Mouse (Mus musculus) lung, embryonic 15.5 days (tissue): ENCODE data around the gene Cma1. TPM values are rescaled to one million over a fixed set of nuclear protein-coding genes. Genes with fewer than 3 reads are reported as not detected.

Source experiments
- ATAC-seq: fragments of 200-750 bp; cut with Nextera tagmentation; 2 replicates; pipeline ENCODE4 v1.8.0; 2017; ENCODE audit warnings: moderate number of reproducible peaks, borderline replicate concordance; ENCODE audit not compliant: low FRiP score, low TSS enrichment; ENCODE audit errors: extremely low read depth
- H3K27ac ChIP-seq: fragments of 300-500 bp; sonication (generic); 2 replicates; pipeline ENCODE4 v1.5.1; 2015; ENCODE audit warnings: moderate library complexity, mild to moderate bottlenecking, inconsistent platforms
- H3K27me3 ChIP-seq: fragments of 300-500 bp; sonication (generic); 2 replicates; pipeline ENCODE4 v1.6.1; 2015; ENCODE audit warnings: inconsistent platforms
- H3K36me3 ChIP-seq: fragments of 300-500 bp; sonication (generic); 2 replicates; pipeline ENCODE4 v1.6.1; 2015; ENCODE audit warnings: inconsistent platforms
- H3K4me1 ChIP-seq: fragments of 300-500 bp; sonication (generic); 2 replicates; pipeline ENCODE4 v1.6.1; 2015; ENCODE audit warnings: inconsistent platforms
- H3K4me2 ChIP-seq: fragments of 300-500 bp; sonication (generic); 2 replicates; pipeline ENCODE4 v1.6.1; 2015; ENCODE audit warnings: inconsistent platforms, mild to moderate bottlenecking, moderate library complexity
- H3K4me3 ChIP-seq: fragments of 300-500 bp; sonication (generic); 2 replicates; pipeline ENCODE4 v1.5.1; 2015; ENCODE audit warnings: mild to moderate bottlenecking, inconsistent platforms
- H3K9ac ChIP-seq: fragments of 300-500 bp; sonication (generic); 2 replicates; pipeline ENCODE4 v1.6.1; 2015; ENCODE audit warnings: inconsistent platforms
- H3K9me3 ChIP-seq: fragments of 300-500 bp; sonication (generic); 2 replicates; pipeline ENCODE4 v1.6.1; 2016; ENCODE audit warnings: inconsistent platforms
- WGBS: fragments of 180-500 bp; shearing (Covaris S2); methylation state at CpG from one replicate; pipeline ENCODE4 v1.1.7; 2015; 5-methylcytosine and 5-hydroxymethylcytosine counted together
- polyA plus RNA-seq: library from polyadenylated mRNA; unstranded; fragments of >200 nt; fragmentation: Nextera tagmentation; extraction: Ambion mirVana; gene quantifications from 2 replicates; pipeline ENCODE4 v1.2.1, GENCODE M21; 2015

Gene Cma1
- polyA plus RNA-seq, 1 experiment from 2014 or later: 5.9 TPM

DNA sequence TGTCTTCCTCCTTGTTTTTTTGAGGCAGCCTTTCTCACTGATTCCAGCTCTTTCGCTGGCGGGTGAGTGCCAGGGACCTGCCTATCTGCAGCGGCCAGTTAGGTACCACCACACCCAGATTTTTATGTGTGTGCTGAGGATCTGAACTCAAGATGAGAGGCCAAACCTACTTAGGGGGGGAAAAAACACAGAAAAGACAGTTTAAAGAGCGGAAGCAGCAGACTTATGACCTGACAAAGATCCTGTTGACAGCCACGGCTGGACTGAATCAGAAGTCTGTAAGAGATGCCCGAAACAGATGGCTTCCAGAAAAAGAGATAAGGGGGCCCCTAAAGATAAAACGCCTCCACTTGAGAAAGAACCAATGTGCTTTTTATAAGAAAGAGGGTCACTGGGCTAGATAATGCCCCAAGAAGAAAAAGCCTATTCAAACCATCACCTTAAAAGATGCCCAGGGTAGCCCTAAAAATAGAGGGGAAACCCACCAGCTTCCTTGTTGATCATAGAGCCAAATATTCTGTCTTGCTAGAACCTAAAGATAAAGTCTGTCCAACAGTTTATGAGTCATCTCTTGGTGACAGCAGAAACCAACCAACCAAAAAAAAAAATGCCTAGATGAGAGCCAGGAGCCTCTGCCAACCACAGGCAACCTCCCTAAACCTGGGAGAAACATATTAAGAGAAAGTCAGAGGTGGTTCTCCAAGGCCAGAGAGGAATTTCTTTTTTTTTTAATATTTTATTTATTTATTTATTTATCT is 21.8 kb downstream of the Cma1 start:
- 27% methylated on average over 7 of the region's 7 CpGs for WGBS
- H3K4me2 ChIP-seq: no peak overlapping the region
- H3K4me3 ChIP-seq: no peak overlapping the region
- ATAC-seq: no peak
- H3K36me3 ChIP-seq: no peaks in the 10 kb centered on the region
- H3K27me3 ChIP-seq: no peaks in the 10 kb centered on the region
- no peak overlapping the region for H3K27ac ChIP-seq
- peaks cover 14% of the 10 kb centered on the region for H3K4me1 ChIP-seq
- H3K9me3 ChIP-seq: no peaks in the 10 kb centered on the region
- H3K9ac ChIP-seq: no peak overlapping the region

DNA sequence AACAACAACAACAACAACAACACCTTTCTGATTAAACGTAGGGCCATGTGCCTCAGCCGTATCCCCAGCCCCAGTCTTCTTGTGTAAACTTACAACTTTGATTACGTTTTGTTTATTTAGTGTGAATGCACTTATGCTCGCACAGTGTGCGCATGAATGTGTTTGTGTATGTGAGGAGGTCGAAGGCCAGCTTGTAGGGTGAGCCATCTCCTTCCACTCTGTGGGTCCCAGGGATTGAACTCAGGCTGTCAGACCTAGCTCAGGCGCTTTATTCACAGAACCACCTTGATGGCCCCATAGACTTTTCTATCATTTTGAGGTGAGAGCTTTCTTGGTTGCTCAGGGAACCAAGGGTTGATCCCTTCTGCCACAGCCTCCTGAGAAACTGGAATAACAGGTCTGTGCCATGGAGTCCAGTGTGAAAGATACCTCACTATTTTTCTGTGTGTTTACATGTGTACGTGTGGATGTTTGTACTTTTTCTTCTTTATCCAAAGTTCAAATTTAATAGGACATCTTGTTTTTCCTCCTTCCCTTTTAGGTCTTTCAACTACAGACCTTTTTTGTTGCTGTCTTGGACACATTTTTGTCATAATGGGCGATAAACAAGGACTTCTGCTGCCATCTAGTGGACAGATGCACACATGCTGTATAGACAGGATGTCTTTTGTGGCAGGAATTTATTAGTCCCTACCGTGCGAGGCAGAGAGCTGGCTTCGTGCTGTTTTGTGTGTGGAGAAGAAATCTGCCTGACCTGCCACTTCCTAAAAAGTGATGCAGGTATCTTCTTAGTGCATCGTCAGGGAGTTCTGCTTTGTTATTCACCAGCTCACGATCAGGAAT is 26.0 kb downstream of the Cma1 start:
- peaks cover 14% of the 10 kb centered on the region for H3K4me1 ChIP-seq
- H3K4me2 ChIP-seq: 0 out of 2 replicates have a peak overlapping the region, but pooled peaks have one; percentile 15
- H3K9ac ChIP-seq: no peak overlapping the region
- H3K27ac ChIP-seq: no peak overlapping the region
- no peaks in the 10 kb centered on the region for H3K36me3 ChIP-seq
- no peaks in the 10 kb centered on the region for H3K9me3 ChIP-seq
- no peaks in the 10 kb centered on the region for H3K27me3 ChIP-seq
- H3K4me3 ChIP-seq: no peak overlapping the region
- peak; percentile 64 for ATAC-seq
- 18% methylated on average over 14 of the region's 14 CpGs for WGBS

DNA sequence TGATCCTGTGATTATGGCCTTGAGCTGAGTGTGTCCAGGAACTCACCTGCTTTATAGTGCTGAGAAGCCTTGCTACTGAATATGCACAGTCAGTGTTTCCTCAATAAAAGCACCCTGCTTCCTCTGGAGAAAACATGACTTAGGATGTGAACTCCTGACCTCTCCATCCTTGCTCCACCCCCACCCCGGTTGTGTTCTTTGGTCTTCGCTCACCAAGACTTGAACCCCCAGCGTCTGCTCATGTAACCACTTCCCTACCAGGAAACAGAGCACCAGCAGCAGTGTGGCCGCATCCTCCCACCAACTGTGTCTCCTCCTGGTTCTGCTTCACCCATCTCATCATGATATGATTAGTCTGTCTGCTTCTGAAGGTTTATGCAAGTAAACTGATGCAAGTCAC is 31.1 kb downstream of the Cma1 start:
- no peak overlapping the region for H3K27ac ChIP-seq
- no peaks in the 10 kb centered on the region for H3K9me3 ChIP-seq
- whole genome bisulfite sequencing: 50% methylated on average over 4 of the region's 4 CpGs
- no peak overlapping the region for H3K4me2 ChIP-seq
- H3K36me3 ChIP-seq: no peaks in the 10 kb centered on the region
- H3K4me3 ChIP-seq: no peak overlapping the region
- H3K9ac ChIP-seq: no peak overlapping the region
- peaks cover 4% of the 10 kb centered on the region for H3K4me1 ChIP-seq
- ATAC-seq: no peak
- H3K27me3 ChIP-seq: no peaks in the 10 kb centered on the region

DNA sequence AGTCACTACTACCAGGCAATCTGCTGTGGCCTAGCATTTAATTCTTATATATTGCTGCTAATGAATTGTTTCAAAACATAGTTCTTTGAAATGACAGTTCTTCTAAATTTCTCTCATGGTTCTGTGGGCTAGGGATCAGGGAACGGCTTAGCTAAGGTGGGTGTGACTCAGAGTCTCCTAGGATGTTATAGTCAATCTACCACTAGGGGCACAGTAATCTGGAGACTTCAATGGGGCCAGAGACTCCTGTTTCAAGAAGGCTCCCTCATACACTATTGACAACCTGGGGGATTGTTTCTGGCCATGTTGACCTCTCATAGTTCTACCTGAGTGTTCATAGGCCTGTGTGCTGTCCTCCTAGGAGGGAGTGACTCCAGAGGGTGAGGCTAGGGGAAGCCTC is 39.0 kb downstream of the Cma1 start:
- Histone ChIP-seq H3K9me3 (no peaks in the 10 kb centered on the region), H3K36me3 (no peaks in the 10 kb centered on the region), H3K27me3 (no peaks in the 10 kb centered on the region), H3K27ac (no peak overlapping the region), H3K4me2 (no peak overlapping the region), H3K9ac (no peak overlapping the region), H3K4me3 (no peak overlapping the region), H3K4me1 (peaks cover 6% of the 10 kb centered on the region)
- whole genome bisulfite sequencing: 16% methylated on average over 1 of the region's 1 CpGs
- ATAC-seq: no peak

DNA sequence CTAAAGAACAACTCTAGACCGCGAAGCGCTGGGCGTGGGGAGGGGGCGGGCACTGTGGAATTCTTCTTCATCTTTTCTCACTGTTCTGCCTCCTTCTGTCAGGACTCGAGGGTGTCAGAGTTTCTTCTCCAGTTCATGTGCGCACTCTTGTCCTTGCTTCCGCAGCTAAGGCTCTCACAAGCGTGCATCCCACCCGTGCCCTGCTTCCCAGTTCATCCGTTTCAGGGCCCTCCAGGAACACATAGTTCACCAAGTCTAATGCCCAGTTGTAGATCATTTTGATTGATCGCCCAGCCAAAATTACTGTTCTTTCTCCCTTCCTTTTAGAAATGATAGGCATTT is 44.1 kb downstream of the Cma1 start:
- Histone ChIP-seq H3K4me3 (peak overlapping the region; percentile 50), H3K36me3 (peaks cover 25% of the 10 kb centered on the region), H3K4me2 (peak overlapping the region; percentile 92), H3K9me3 (no peaks in the 10 kb centered on the region), H3K9ac (peak overlapping the region; percentile 70), H3K4me1 (peaks cover 23% of the 10 kb centered on the region), H3K27me3 (no peaks in the 10 kb centered on the region), H3K27ac (peak overlapping the region; percentile 77)
- WGBS: 6% methylated on average over 12 of the region's 12 CpGs
- ATAC-seq: no peak; the same call in 1 of the 2 replicates

DNA sequence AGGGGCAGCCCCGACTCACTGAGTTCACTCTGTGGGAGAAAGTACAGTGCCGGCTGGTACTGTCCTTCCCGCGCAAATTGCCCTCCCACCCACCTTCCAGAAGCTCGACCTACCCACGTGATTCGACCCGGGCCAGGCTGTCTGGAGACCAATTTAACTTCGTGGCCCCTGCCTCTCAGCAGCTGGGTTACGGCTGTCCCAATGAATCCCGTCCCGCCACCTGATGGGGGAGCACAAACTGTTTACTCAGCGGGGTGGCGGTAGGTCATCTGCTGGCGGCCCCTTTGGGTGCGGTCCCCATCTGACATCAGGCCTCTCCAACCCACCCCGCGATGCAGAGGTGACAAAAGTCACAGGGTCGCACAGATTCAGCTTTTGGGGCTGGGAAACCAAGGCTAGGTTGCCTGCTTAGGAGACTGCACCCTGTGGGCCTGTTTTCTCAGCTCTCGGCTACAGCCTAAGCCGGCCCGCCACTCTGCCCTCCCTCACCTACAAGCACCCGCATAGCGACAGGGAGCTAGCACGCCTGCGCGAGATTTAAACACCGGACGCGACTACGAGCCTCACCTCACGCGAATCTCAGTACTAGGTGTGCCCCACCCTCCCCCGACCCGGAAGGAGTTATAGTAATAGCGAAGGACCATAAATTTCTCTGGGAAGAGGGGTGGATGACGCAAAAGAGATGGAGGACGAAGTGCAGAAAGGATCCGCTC is 44.6 kb downstream of the Cma1 start, which contains the start of gene Sdr39u1:
TSS of gene Sdr39u1 (minus strand) at position 593 of the 713 bp plus-strand sequence.
- H3K4me3 ChIP-seq: peak within 1 kb of the TSS; percentile 50
- peaks cover 30% of the 10 kb centered on the region for H3K36me3 ChIP-seq
- peak within 1 kb of the TSS; percentile 77 for H3K27ac ChIP-seq
- H3K4me1 ChIP-seq: peaks cover 23% of the 10 kb centered on the region
- H3K9me3 ChIP-seq: no peaks in the 10 kb centered on the region
- H3K9ac ChIP-seq: peak within 1 kb of the TSS; percentile 70
- ATAC-seq: peak; percentile 87
- no peaks in the 10 kb centered on the region for H3K27me3 ChIP-seq
- peak within 1 kb of the TSS; percentile 92 for H3K4me2 ChIP-seq
- under 1% methylated on average over 39 of the region's 39 CpGs for WGBS

DNA sequence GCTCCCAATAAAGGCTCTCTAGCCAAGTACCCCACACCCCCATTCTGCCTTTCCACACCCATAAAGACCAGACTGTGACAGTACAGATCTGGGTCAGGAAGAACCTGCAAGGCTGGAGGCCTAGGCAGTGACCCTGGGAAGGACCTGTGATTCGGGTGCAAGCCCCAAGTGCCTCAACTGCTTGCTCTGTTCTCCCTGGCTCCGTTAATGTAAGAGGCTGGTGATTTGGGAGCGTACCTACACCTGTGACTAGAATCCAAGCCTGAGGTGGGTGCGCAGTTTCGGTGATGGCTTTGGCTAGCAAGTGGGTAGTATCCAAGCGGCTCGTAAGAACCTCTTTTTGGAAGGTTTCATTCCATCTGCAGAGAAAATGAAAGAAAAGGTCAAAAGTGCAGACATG is 45.5 kb downstream of the Cma1 start:
- H3K9ac ChIP-seq: no peak overlapping the region
- 84% methylated on average over 7 of the region's 7 CpGs for WGBS
- H3K4me2 ChIP-seq: peak overlapping the region; percentile 92
- H3K9me3 ChIP-seq: no peaks in the 10 kb centered on the region
- H3K27ac ChIP-seq: 0 out of 2 replicates have a peak overlapping the region, but pooled peaks have one; percentile 77
- peaks cover 23% of the 10 kb centered on the region for H3K4me1 ChIP-seq
- H3K36me3 ChIP-seq: peaks cover 39% of the 10 kb centered on the region
- ATAC-seq: no peak; the same call in 1 of the 2 replicates
- H3K27me3 ChIP-seq: no peaks in the 10 kb centered on the region
- H3K4me3 ChIP-seq: no peak overlapping the region

DNA sequence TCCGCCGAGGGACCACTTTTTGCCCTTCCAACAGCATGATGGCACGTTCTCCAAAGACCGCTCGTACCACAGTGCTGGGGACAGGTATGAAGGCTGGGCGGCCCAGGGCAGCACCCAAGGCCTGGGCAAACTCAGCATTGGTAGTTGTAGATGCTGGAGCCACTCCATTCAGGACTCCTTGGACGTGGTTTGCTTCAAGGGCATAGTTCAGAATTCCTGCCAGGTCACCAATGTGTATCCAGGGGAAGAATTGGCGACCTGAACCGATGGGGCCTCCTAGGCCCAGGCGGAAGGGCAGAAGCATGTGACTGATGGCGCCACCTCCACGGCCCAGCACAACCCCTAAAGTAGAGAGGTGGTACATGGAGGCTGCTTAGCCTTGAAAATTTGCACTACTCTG is 46.8 kb downstream of the Cma1 start:
- WGBS: 91% methylated on average over 12 of the region's 12 CpGs
- H3K4me1 ChIP-seq: peaks cover 23% of the 10 kb centered on the region
- H3K36me3 ChIP-seq: peaks cover 48% of the 10 kb centered on the region
- no peaks in the 10 kb centered on the region for H3K9me3 ChIP-seq
- no peaks in the 10 kb centered on the region for H3K27me3 ChIP-seq
- no peak overlapping the region for H3K4me2 ChIP-seq
- no peak for ATAC-seq
- H3K27ac ChIP-seq: no peak overlapping the region
- H3K4me3 ChIP-seq: no peak overlapping the region
- H3K9ac ChIP-seq: no peak overlapping the region

Other genes starting within 250 kb of the Cma1 start
- 2.2 and 2.8 TPM in 2 replicates for gene Tgm1, start 230.7 kb downstream of the Cma1 start, polyA plus RNA-seq
- gene Rabggta, start 222.4 kb downstream of the Cma1 start, polyA plus RNA-seq: 31.8 and 33.2 TPM in 2 replicates
- 86.7 and 88.4 TPM in 2 replicates for gene Dhrs1, start 199.0 kb downstream of the Cma1 start, polyA plus RNA-seq
- 39.2 and 41.4 TPM in 2 replicates for gene Nop9, start 199.0 kb downstream of the Cma1 start, polyA plus RNA-seq
- gene Cideb, start 186.2 kb downstream of the Cma1 start, polyA plus RNA-seq: 0.55 and 0.80 TPM in 2 replicates
- 0.25 and 0.35 TPM in 2 replicates for gene Ltb4r2, start 183.2 kb downstream of the Cma1 start, polyA plus RNA-seq
- 1.7 and 2.6 TPM in 2 replicates for gene Ltb4r1, start 178.7 kb downstream of the Cma1 start, polyA plus RNA-seq
- 14.3 and 18.0 TPM in 2 replicates for gene Adcy4, start 160.6 kb downstream of the Cma1 start, polyA plus RNA-seq
- 43.4 and 45.6 TPM in 2 replicates for gene Ripk3, start 155.8 kb downstream of the Cma1 start, polyA plus RNA-seq
- gene Nfatc4, start 121.5 kb downstream of the Cma1 start, polyA plus RNA-seq: 50.9 and 52.7 TPM in 2 replicates
- 19.5 and 19.7 TPM in 2 replicates for gene Nynrin, start 90.7 kb downstream of the Cma1 start, polyA plus RNA-seq
- 0.88 and 1.2 TPM in 2 replicates for gene Cbln3, start 60.3 kb downstream of the Cma1 start, polyA plus RNA-seq
- gene Khnyn, start 59.7 kb downstream of the Cma1 start, polyA plus RNA-seq: 18.3 and 18.8 TPM in 2 replicates
- gene Sdr39u1, start 44.4 kb downstream of the Cma1 start, polyA plus RNA-seq: 51.8 and 52.9 TPM in 2 replicates
- not detected in 2 replicates for gene Cma2, start 6.3 kb upstream of the Cma1 start, polyA plus RNA-seq
- gene Mcpt1, start 73.3 kb upstream of the Cma1 start, polyA plus RNA-seq: not detected in 2 replicates
- not detected in 2 replicates for gene Mcpt9, start 85.8 kb upstream of the Cma1 start, polyA plus RNA-seq
- not detected in 2 replicates for gene Mcpt2, start 97.4 kb upstream of the Cma1 start, polyA plus RNA-seq
- 0.14 and 0.40 TPM in 2 replicates for gene Mcpt4, start 117.6 kb upstream of the Cma1 start, polyA plus RNA-seq
- 1.1 and 1.6 TPM in 2 replicates for gene Mcpt8, start 140.6 kb upstream of the Cma1 start, polyA plus RNA-seq
- not detected in 2 replicates for gene Ctsg, start 157.9 kb upstream of the Cma1 start, polyA plus RNA-seq
- not detected in 2 replicates for gene Gzme, start 175.9 kb upstream of the Cma1 start, polyA plus RNA-seq
- not detected in 2 replicates for gene Gzmd, start 187.9 kb upstream of the Cma1 start, polyA plus RNA-seq
- not detected in 2 replicates for gene Gzmg, start 214.9 kb upstream of the Cma1 start, polyA plus RNA-seq
- not detected in 2 replicates for gene Gzmn, start 229.9 kb upstream of the Cma1 start, polyA plus RNA-seq